Mouse (Mus musculus) heart, embryonic 13.5 days (tissue): ENCODE measurements around the gene Fbxl17. TPM values are rescaled to one million over a fixed set of nuclear protein-coding genes. Genes with fewer than 3 reads are reported as not detected.
A peak's percentile ranks its signal among the peaks of the same experiment; 100 is the strongest.

Experiments used
- ATAC-seq: fragments of 200-750 bp; cut with Nextera tagmentation; 2 replicates; pipeline ENCODE4 v1.8.0; 2017; ENCODE audit warnings: moderate TSS enrichment; ENCODE audit not compliant: insufficient number of reproducible peaks, low FRiP score, low TSS enrichment; ENCODE audit errors: extremely low read depth
- H3K27ac ChIP-seq: fragments of 300-500 bp; sonication (generic); replicated peaks from 2 replicates; pipeline ENCODE4 v1.5.1; 2015; ENCODE audit warnings: moderate library complexity, mild to moderate bottlenecking, inconsistent platforms
- H3K27me3 ChIP-seq: fragments of 300-500 bp; sonication (generic); replicated peaks from 2 replicates; pipeline ENCODE4 v1.6.1; 2015; ENCODE audit warnings: mild to moderate bottlenecking, inconsistent platforms
- H3K36me3 ChIP-seq: fragments of 300-500 bp; sonication (generic); 2 replicates; pipeline ENCODE4 v1.6.1; 2015; ENCODE audit warnings: mild to moderate bottlenecking, inconsistent platforms
- H3K4me1 ChIP-seq: fragments of 300-500 bp; sonication (generic); 2 replicates; pipeline ENCODE4 v1.6.1; 2015; ENCODE audit warnings: inconsistent platforms
- H3K4me2 ChIP-seq: fragments of 300-500 bp; sonication (generic); 2 replicates; pipeline ENCODE4 v1.6.1; 2015; ENCODE audit warnings: inconsistent platforms, mild to moderate bottlenecking, moderate library complexity
- H3K4me3 ChIP-seq: fragments of 300-500 bp; sonication (generic); 2 replicates; pipeline ENCODE4 v1.5.1; 2015; ENCODE audit warnings: moderate library complexity, mild to moderate bottlenecking, inconsistent platforms
- H3K9ac ChIP-seq: fragments of 300-500 bp; sonication (generic); 2 replicates; pipeline ENCODE4 v1.6.1; 2015; ENCODE audit warnings: inconsistent platforms, mild to moderate bottlenecking, moderate library complexity
- H3K9me3 ChIP-seq: fragments of 300-500 bp; sonication (generic); 2 replicates; pipeline ENCODE4 v1.6.1; 2016; ENCODE audit warnings: inconsistent platforms
- WGBS: fragments of 180-500 bp; shearing (Covaris S2); methylation state at CpG from one replicate; pipeline ENCODE4 v1.1.7; 2015; ENCODE audit warnings: mixed read lengths; 5-methylcytosine and 5-hydroxymethylcytosine counted together
- polyA plus RNA-seq: library from polyadenylated mRNA; unstranded; fragments of >200 nt; fragmentation: Nextera tagmentation; extraction: Ambion mirVana; gene quantifications from 2 replicates; pipeline ENCODE4 v1.2.1, GENCODE M21; 2015

Fbxl17 gene
- polyA plus RNA-seq, 1 experiment from 2014 or later, result 6.3 TPM

DNA sequence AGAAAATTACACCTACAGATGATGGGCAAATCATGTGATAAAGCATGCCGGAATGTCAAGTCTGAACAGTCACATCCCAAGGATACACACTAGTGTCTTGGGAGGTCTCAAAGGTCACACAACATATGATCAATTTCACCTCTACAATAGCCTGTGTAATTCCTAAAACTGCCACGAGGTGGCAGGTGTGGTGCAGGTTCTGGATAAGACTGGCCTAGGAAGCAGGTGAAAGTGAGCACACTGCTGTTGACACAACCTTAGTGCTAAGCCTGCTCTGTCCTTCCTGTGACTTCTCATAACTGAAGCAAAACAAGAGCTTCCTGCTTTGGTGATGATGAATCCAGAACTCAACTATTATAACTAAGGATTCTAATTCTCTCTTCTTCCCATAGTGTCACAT lies 175.8 kb downstream of the Fbxl17 start:
- no peak for ATAC-seq
- H3K9me3 ChIP-seq, result no peaks in the 10 kb centered on the region
- H3K4me2 ChIP-seq, result no peak overlapping the region
- H3K4me1 ChIP-seq, result peaks cover 30% of the 10 kb centered on the region
- H3K4me3 ChIP-seq, result no peak overlapping the region
- no peaks in the 10 kb centered on the region for H3K36me3 ChIP-seq
- no peak overlapping the region for H3K27ac ChIP-seq
- 27% methylated on average over 2 of the region's 2 CpGs for WGBS
- no peaks in the 10 kb centered on the region for H3K27me3 ChIP-seq
- no peak overlapping the region for H3K9ac ChIP-seq

DNA sequence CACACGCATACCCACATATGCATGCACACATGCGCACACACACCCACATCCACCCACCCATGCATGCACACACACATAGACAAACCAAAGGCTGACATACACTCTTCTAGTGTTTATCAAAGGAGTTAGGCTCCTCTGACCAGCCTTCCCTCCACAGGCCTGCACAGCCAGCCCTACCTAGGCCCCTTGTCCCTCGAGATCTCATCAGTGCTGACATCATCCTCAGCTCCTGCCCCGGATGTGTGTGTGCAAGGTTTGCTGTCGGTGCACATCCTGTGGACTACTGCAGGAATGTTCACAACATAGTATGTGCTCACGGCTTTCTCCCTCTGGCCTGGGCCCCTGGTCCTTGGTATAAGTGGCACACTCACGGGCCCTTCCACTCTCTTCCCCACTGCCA lies 177.0 kb downstream of the Fbxl17 start:
- Histone ChIP-seq H3K27me3 (no peaks in the 10 kb centered on the region), H3K27ac (no peak overlapping the region), H3K36me3 (no peaks in the 10 kb centered on the region), H3K4me2 (no peak overlapping the region), H3K9me3 (no peaks in the 10 kb centered on the region), H3K4me3 (no peak overlapping the region), H3K4me1 (peaks cover 37% of the 10 kb centered on the region), H3K9ac (0 out of 2 replicates have a peak overlapping the region, but pooled peaks have one; percentile 24)
- 57% methylated on average over 7 of the region's 7 CpGs for WGBS
- no peak for ATAC-seq

- H3K4me1 ChIP-seq, result peaks cover 48% of the 10 kb centered on the region
- H3K9me3 ChIP-seq, result no peaks in the 10 kb centered on the region
- 28% methylated on average over 5 of the region's 5 CpGs for WGBS
- ATAC-seq, result no peak
- H3K4me2 ChIP-seq, result no peak overlapping the region
- H3K27ac ChIP-seq, result no peak overlapping the region
- no peak overlapping the region for H3K9ac ChIP-seq
- no peaks in the 10 kb centered on the region for H3K27me3 ChIP-seq
- H3K36me3 ChIP-seq, result no peaks in the 10 kb centered on the region
- H3K4me3 ChIP-seq, result no peak overlapping the region
These were observed 178.5 kb downstream of the Fbxl17 start for GRCm38 (mm10) chr17:63321290-63321689.

GRCm38 (mm10) chr17:63317518-63317917 lies 182.3 kb downstream of the Fbxl17 start:
- peak overlapping the region; percentile 61 for H3K4me2 ChIP-seq
- peak overlapping the region; percentile 56 for H3K9ac ChIP-seq
- no peaks in the 10 kb centered on the region for H3K36me3 ChIP-seq
- peak overlapping the region; percentile 13 for H3K4me3 ChIP-seq
- peaks cover 8% of the 10 kb centered on the region; the same call in 1 of the 2 replicates for H3K9me3 ChIP-seq
- peaks cover 51% of the 10 kb centered on the region for H3K4me1 ChIP-seq
- ATAC-seq, result no peak
- H3K27me3 ChIP-seq, result no peaks in the 10 kb centered on the region
- peak overlapping the region; percentile 61; the same call in 1 of the 2 replicates for H3K27ac ChIP-seq
- WGBS, result 11% methylated on average over 7 of the region's 7 CpGs

DNA sequence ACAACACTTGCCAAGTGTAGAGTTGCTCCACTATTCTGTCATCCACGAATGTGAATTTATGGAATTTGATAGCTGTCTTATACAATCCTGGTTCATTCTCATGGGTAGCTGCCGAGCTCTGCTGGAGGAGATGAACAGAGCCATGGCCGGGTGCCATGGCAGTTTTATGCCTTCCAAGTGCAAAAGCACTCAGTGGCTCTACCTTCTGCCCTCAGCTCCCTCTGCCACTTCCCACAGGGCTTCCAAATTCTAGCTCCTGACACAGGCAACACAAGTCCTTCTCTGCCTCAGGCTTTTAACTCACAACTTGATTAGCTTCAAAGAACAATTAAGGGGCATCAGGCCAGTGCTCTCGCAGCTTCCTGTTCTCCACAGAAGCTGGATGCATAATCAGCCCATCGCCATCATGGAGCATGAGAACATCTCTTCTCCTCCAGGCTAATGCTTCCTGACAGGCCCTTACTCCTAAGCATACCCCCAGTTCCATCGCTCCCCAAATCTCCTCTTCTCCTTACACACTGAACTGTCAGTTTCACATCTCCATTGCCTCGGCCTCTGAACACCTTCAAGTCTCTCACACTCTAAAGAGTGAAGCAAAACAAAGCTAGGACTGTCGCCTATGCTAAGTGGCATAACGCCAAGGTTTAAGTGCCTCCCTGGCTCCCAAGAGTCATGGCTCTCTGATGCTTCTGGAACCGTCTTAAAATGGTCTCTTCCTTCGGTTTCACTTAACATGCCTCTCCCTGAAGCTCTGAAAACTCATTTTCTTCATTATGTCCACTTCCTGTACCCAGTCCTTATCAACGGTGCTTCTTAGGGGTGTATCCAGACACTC lies 184.0 kb downstream of the Fbxl17 start:
- H3K4me1 ChIP-seq, result peaks cover 51% of the 10 kb centered on the region
- H3K9me3 ChIP-seq, result peaks cover 8% of the 10 kb centered on the region; the same call in 1 of the 2 replicates
- no peaks in the 10 kb centered on the region for H3K36me3 ChIP-seq
- no peak overlapping the region for H3K4me2 ChIP-seq
- no peak for ATAC-seq
- 62% methylated on average over 12 of the region's 12 CpGs for WGBS
- H3K9ac ChIP-seq, result no peak overlapping the region
- H3K27me3 ChIP-seq, result no peaks in the 10 kb centered on the region
- 0 out of 2 replicates have a peak overlapping the region, but pooled peaks have one; percentile 4 for H3K27ac ChIP-seq
- H3K4me3 ChIP-seq, result no peak overlapping the region

DNA sequence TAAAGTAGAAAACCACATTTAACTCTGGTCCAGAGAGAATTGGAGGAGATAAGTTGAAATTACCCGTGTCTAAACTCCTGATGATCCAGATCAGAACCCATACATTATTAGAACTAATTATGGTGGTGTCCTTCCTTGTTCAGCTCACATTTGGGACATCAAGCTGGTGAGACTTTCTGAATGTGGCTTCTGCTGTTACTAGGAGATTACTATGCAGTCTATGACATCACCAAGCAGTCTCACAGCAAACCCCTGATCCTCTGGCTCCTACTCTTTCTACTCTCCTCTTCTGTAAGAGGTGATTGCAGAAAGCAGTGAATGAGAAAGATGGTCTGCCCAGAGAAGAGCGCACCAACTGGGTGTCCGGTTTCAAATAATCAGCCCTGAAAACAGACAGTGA lies 187.0 kb downstream of the Fbxl17 start:
- Histone ChIP-seq H3K27ac (no peak overlapping the region), H3K9me3 (peaks cover 8% of the 10 kb centered on the region; the same call in 1 of the 2 replicates), H3K36me3 (no peaks in the 10 kb centered on the region), H3K4me1 (peaks cover 36% of the 10 kb centered on the region), H3K9ac (no peak overlapping the region), H3K4me3 (no peak overlapping the region), H3K4me2 (no peak overlapping the region), H3K27me3 (no peaks in the 10 kb centered on the region)
- WGBS, result 92% methylated on average over 3 of the region's 3 CpGs
- no peak for ATAC-seq

DNA sequence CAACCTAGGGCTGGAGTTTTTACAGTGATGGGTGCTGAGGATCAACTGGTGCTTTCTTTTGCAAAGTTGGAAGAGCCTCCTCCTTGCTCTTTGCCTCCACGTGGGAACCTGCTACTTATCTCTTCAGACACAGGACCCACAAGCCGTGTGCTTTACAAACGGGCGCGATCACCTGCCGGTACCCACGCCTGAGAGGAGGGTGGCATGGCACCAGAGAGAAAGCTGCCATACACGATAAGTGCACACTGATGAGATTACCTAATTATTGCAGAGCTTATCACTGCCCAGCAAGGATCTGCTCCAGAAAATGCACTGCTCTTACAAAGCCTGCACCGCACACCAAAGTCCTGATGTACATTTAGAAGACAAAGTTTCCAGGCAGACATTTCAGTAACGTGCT lies 187.5 kb downstream of the Fbxl17 start:
- no peak overlapping the region for H3K9ac ChIP-seq
- peaks cover 31% of the 10 kb centered on the region for H3K4me1 ChIP-seq
- H3K4me2 ChIP-seq, result no peak overlapping the region
- no peak overlapping the region for H3K4me3 ChIP-seq
- peaks cover 8% of the 10 kb centered on the region; the same call in 1 of the 2 replicates for H3K9me3 ChIP-seq
- no peaks in the 10 kb centered on the region for H3K27me3 ChIP-seq
- no peak for ATAC-seq
- WGBS, result 71% methylated on average over 10 of the region's 10 CpGs
- H3K27ac ChIP-seq, result no peak overlapping the region
- H3K36me3 ChIP-seq, result no peaks in the 10 kb centered on the region

- H3K4me3 ChIP-seq, result no peak overlapping the region
- peaks cover 24% of the 10 kb centered on the region for H3K4me1 ChIP-seq
- 60% methylated on average over 3 of the region's 3 CpGs for WGBS
- no peaks in the 10 kb centered on the region for H3K36me3 ChIP-seq
- no peak overlapping the region for H3K27ac ChIP-seq
- H3K4me2 ChIP-seq, result no peak overlapping the region
- peaks cover 8% of the 10 kb centered on the region; the same call in 1 of the 2 replicates for H3K9me3 ChIP-seq
- no peak overlapping the region for H3K9ac ChIP-seq
- ATAC-seq, result no peak
- no peaks in the 10 kb centered on the region for H3K27me3 ChIP-seq
These were observed 188.2 kb downstream of the Fbxl17 start for GRCm38 (mm10) chr17:63311613-63312012.

DNA sequence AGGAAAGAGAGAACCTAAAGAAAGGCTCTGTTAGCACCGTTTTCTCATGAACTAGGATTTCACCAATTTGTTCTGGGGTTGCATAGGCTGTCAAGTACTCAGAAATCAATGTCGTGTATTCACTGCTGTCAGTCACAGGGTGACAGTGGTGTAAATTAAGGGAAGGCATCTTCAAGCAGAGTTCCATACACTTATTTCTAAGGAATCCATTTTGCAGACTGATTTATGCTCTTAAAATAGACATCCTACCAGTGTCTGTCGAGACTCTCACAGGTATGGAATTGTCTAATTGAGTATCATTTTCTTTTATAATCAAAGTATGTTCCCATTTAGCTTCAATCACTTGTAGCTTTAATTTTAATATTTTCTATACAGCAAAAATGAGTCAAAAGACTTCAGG lies 189.8 kb downstream of the Fbxl17 start:
- Histone ChIP-seq H3K27me3 (no peaks in the 10 kb centered on the region), H3K36me3 (no peaks in the 10 kb centered on the region), H3K4me1 (peaks cover 10% of the 10 kb centered on the region), H3K27ac (no peak overlapping the region), H3K9ac (no peak overlapping the region), H3K9me3 (peaks cover 8% of the 10 kb centered on the region; the same call in 1 of the 2 replicates), H3K4me3 (no peak overlapping the region), H3K4me2 (no peak overlapping the region)
- WGBS, result 71% methylated on average over 3 of the region's 3 CpGs
- ATAC-seq, result no peak

GRCm38 (mm10) chr17:63303862-63304261 lies 196.0 kb downstream of the Fbxl17 start:
- no peaks in the 10 kb centered on the region for H3K36me3 ChIP-seq
- ATAC-seq, result no peak
- no peaks in the 10 kb centered on the region for H3K9me3 ChIP-seq
- peaks cover 12% of the 10 kb centered on the region for H3K4me1 ChIP-seq
- H3K27ac ChIP-seq, result 0 out of 2 replicates have a peak overlapping the region, but pooled peaks have one; percentile 15
- H3K9ac ChIP-seq, result no peak overlapping the region
- H3K4me3 ChIP-seq, result no peak overlapping the region
- H3K4me2 ChIP-seq, result no peak overlapping the region
- 52% methylated on average over 4 of the region's 4 CpGs for WGBS
- H3K27me3 ChIP-seq, result no peaks in the 10 kb centered on the region

- no peak for ATAC-seq
- Histone ChIP-seq H3K4me1 (peaks cover 12% of the 10 kb centered on the region), H3K4me2 (no peak overlapping the region), H3K36me3 (no peaks in the 10 kb centered on the region), H3K4me3 (no peak overlapping the region), H3K9me3 (peaks cover 3% of the 10 kb centered on the region; the same call in 1 of the 2 replicates), H3K27ac (no peak overlapping the region), H3K9ac (no peak overlapping the region), H3K27me3 (no peaks in the 10 kb centered on the region)
- 80% methylated on average over 12 of the region's 12 CpGs for WGBS
These were observed 197.9 kb downstream of the Fbxl17 start for GRCm38 (mm10) chr17:63301822-63302393.
